Mouse (Mus musculus): ENCODE data around the gene Fgfr2. TPM values are rescaled to one million over a fixed set of nuclear protein-coding genes. Genes with fewer than 3 reads are reported as not detected.

The Fgfr2 gene
- polyA plus RNA-seq, 1 experiment from 2014 or later, result 81.1 TPM

DNA sequence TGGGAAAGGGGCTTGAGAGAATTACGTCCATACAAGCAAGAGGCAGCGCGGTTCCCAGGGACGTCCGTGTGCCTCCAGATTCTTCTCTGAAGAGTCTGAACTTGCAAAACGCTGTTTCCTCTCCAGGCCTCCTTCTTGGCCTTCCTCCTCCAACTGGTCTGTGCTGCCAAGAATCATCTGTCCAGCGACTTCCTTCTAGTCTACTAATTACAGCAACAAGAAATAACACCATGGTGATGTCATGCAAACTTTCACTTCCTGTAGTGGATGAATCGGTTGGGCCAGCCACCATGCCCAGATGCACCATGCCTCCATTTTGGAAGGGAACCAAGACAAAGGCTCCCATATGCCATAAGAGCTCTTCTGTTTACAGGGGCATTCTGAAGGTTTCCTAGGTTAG, 70.3 kb downstream of the Fgfr2 start:
- Histone ChIP-seq H3K9me3 (replicated peaks) (no peaks in the 10 kb centered on the region), H3K4me2 (replicated peaks) (no peak overlapping the region), H3K27ac (no peak overlapping the region), H3K4me3 (no peak overlapping the region), H3K4me1 (no peaks in the 10 kb centered on the region; the same call in none of the 2 replicates), H3K9ac (no peak overlapping the region), H3K27me3 (no peaks in the 10 kb centered on the region), H3K36me3 (peaks cover 24% of the 10 kb centered on the region)
- ATAC-seq (ENCODE audit: low FRiP score), result no peak
- 90% methylated on average over 8 of the region's 8 CpGs for WGBS

DNA sequence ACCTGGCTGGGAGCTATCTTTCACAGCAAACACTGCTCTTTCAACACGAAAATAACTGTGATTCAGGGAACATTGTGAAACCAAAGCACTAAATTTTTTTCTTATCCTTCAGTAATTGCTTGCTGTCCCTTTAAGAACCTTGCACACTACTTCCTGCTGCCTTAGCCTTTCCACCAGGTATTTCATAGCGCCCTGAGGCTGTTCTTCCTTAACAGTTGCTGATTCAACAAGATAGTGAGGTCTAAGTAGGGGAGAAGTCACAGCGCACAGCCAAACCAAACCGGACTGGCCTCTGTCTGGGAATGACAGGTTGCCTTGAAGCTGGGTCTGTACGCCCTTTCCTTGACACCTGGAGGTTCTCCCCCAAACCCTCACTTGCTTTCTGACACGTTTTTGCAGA, 72.5 kb downstream of the Fgfr2 start:
- Histone ChIP-seq H3K4me1 (no peaks in the 10 kb centered on the region; the same call in none of the 2 replicates), H3K4me3 (no peak overlapping the region), H3K9me3 (replicated peaks) (no peaks in the 10 kb centered on the region), H3K27ac (no peak overlapping the region), H3K27me3 (no peaks in the 10 kb centered on the region), H3K4me2 (replicated peaks) (no peak overlapping the region), H3K36me3 (peaks cover 17% of the 10 kb centered on the region), H3K9ac (no peak overlapping the region)
- 84% methylated on average over 6 of the region's 6 CpGs for WGBS
- ATAC-seq (ENCODE audit: low FRiP score), result no peak

DNA sequence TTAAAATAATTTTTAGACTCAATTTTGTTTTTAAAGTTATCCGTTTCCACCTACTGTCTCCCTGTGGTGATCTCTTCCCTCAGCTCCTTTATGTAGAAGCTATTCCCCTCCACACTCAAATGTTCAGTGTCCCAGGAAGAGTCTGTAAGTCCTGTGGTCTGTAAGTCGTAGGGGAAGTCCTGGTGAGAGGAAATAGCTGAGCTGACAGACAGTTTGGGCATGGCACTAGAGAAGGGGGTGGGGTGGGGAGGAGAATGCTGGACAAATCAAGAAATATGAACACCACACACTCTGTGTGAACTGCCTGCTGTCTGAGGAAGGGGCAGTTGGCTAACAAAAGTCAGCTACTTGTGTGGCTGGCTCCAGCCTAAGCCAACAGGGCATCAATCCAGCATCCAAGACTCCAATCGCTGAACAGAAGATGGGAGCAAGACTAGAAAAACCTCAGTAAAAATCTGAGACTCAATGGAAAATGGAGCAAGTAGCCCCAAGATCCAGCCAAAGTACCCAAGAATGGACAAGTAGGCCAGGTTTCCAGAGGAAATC, 75.0 kb downstream of the Fgfr2 start:
- Histone ChIP-seq H3K27ac (no peak overlapping the region), H3K9ac (no peak overlapping the region), H3K9me3 (replicated peaks) (no peaks in the 10 kb centered on the region), H3K4me1 (peaks cover 3% of the 10 kb centered on the region; the same call in 1 of the 2 replicates), H3K4me3 (no peak overlapping the region), H3K36me3 (peaks cover 15% of the 10 kb centered on the region), H3K27me3 (no peaks in the 10 kb centered on the region), H3K4me2 (replicated peaks) (no peak overlapping the region)
- no peak for ATAC-seq (ENCODE audit: low FRiP score)
- WGBS, result 82% methylated on average over 3 of the region's 3 CpGs

DNA sequence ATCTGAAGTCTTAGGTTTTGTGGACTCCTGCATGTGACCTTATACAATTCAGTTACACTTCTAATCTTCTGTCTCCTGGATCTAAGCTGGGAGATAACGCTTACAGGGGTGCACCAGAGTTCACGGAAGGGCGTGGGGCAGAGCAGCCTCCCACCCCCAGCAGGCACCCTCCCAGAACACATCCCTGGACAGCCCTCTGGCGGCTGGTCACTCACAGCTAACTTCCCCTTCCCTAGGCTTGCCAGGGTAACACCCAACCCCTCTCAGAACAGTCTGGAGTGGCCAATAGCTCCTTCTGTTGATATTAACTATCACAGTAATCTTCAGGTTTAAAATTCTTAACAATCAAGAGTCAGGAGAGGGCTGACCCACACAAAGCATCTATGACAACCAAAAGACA, 75.9 kb downstream of the Fgfr2 start:
- Histone ChIP-seq H3K4me1 (peaks cover 3% of the 10 kb centered on the region; the same call in 1 of the 2 replicates), H3K4me2 (replicated peaks) (no peak overlapping the region), H3K27ac (no peak overlapping the region), H3K9me3 (replicated peaks) (no peaks in the 10 kb centered on the region), H3K27me3 (no peaks in the 10 kb centered on the region), H3K4me3 (no peak overlapping the region), H3K9ac (no peak overlapping the region), H3K36me3 (peaks cover 10% of the 10 kb centered on the region; the same call in 1 of the 2 replicates)
- WGBS, result 89% methylated on average over 4 of the region's 4 CpGs
- ATAC-seq (ENCODE audit: low FRiP score), result no peak

DNA sequence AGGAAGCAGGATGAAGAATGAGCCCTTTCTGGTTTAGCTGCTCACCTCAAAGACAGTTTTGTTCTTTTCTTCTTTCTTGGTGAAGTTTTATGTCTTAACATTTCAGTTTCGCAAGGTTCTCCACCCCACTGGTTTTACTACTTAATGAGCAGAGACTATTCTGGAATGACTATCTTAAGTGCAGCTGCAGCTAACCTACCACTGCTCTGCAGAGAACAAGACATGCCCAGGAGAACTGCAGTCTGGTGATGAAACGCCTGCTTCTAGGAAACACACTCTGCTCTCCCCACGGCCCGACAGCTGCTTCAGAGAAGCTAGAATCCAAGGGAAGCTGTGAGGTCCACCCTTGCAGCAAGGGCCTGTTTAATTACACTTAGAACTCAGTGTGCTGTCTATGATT, 78.4 kb downstream of the Fgfr2 start:
- Histone ChIP-seq H3K4me3 (no peak overlapping the region), H3K4me2 (replicated peaks) (no peak overlapping the region), H3K4me1 (peaks cover 16% of the 10 kb centered on the region), H3K9ac (no peak overlapping the region), H3K9me3 (replicated peaks) (no peaks in the 10 kb centered on the region), H3K27ac (no peak overlapping the region), H3K27me3 (no peaks in the 10 kb centered on the region), H3K36me3 (peaks cover 6% of the 10 kb centered on the region; the same call in 1 of the 2 replicates)
- WGBS, result 79% methylated on average over 4 of the region's 4 CpGs
- ATAC-seq (ENCODE audit: low FRiP score), result no peak

DNA sequence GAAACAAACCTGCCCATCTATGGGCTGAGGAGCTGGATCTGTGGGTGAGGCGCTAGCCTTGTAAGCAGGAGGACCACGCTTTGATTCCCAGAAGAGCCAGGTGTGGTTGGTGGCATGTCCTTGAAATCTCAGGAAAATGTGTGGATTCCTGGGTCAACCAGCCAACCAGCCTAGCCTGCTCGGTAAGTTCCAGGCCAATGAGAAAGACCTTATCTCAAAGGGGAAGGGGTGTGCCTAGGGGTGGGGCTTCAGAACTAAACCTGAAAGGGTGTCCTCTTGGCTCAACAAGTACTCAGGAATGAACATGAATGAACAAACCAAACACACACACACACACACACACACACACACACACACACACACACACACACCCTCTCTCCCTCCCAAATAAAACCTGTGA, 81.4 kb downstream of the Fgfr2 start:
- no peak overlapping the region for H3K27ac ChIP-seq
- H3K9ac ChIP-seq, result no peak overlapping the region
- H3K36me3 ChIP-seq, result peaks cover 6% of the 10 kb centered on the region; the same call in 1 of the 2 replicates
- H3K4me1 ChIP-seq, result peaks cover 33% of the 10 kb centered on the region
- H3K9me3 ChIP-seq (replicated peaks), result no peaks in the 10 kb centered on the region
- H3K4me3 ChIP-seq, result no peak overlapping the region
- no peaks in the 10 kb centered on the region for H3K27me3 ChIP-seq
- ATAC-seq (ENCODE audit: low FRiP score), result no peak
- H3K4me2 ChIP-seq (replicated peaks), result no peak overlapping the region
- WGBS, result 79% methylated on average over 3 of the region's 3 CpGs

DNA sequence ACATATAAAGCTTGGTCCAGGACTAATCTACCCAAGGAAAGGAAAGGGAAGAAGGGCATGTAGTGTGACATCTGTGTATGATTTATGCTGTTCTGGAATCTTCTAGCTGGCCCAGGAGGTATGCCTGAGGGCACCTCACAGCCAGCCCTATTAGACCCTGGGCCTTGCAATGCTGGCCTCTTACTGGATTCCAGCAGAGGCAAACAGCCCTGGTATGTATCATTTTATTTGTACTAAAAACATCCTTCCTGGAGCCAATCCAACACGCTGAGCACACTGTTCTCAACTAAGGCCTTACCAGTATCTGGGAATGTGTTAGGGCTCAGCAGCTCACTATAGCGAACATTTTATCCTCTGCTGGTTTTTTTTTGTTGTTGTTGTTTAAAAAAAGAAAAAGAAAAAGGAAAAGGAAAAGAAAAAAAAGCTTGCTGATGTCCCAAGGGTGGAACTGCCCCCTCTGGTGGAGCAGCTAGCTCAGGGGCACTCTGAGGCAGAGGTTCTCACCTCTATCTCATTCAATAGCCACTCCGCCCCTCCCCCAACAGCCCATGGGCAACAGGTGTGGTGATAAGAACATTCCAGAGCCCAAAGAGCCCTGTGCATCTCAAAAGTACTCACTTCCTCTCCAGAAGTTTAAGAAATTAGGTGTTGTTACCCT, 82.3 kb downstream of the Fgfr2 start:
- peaks cover 43% of the 10 kb centered on the region for H3K4me1 ChIP-seq
- H3K9ac ChIP-seq, result no peak overlapping the region
- H3K4me3 ChIP-seq, result no peak overlapping the region
- H3K27ac ChIP-seq, result no peak overlapping the region
- no peaks in the 10 kb centered on the region for H3K9me3 ChIP-seq (replicated peaks)
- ATAC-seq (ENCODE audit: low FRiP score), result no peak
- 71% methylated on average over 3 of the region's 3 CpGs for WGBS
- H3K27me3 ChIP-seq, result no peaks in the 10 kb centered on the region
- peaks cover 6% of the 10 kb centered on the region; the same call in 1 of the 2 replicates for H3K36me3 ChIP-seq
- no peak overlapping the region for H3K4me2 ChIP-seq (replicated peaks)

DNA sequence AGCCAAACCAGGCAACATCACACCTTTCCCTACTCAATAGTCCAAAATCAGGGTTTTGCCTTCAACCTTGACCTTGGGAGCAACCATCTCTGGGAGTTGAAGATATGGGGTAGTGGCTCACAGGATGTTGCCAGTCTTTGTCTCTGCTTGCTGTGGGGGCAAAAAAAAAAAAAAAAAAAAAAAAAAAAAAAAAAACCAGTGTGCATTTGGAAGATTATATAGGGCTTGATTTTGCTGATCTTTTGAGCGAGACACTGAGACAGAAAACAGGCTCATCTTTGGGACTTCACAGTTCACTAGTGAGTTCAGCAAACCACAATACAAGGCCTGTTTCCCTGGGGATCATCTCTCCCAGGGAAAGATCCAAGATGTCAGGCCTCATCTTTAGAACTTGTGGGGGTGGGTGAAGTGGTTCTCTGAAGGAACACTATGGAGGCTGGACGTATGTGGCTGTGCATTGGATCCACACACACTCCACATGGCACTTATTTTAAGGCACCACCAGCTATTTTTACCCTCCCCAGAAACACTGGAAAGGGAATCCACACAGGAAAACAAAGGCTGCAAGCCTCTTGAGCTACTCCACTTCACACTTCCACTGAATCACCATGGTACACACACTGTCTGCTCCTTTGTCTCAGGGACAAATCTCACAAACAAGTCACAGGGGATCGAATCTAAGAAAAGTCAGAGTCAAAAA, 83.4 kb downstream of the Fgfr2 start:
- peaks cover 49% of the 10 kb centered on the region for H3K4me1 ChIP-seq
- no peak overlapping the region for H3K9ac ChIP-seq
- peaks cover 5% of the 10 kb centered on the region; the same call in 1 of the 2 replicates for H3K36me3 ChIP-seq
- H3K27ac ChIP-seq, result no peak overlapping the region
- no peak overlapping the region for H3K4me3 ChIP-seq
- ATAC-seq (ENCODE audit: low FRiP score), result no peak
- H3K27me3 ChIP-seq, result no peaks in the 10 kb centered on the region
- 87% methylated on average over 3 of the region's 3 CpGs for WGBS
- no peak overlapping the region for H3K4me2 ChIP-seq (replicated peaks)
- no peaks in the 10 kb centered on the region for H3K9me3 ChIP-seq (replicated peaks)

DNA sequence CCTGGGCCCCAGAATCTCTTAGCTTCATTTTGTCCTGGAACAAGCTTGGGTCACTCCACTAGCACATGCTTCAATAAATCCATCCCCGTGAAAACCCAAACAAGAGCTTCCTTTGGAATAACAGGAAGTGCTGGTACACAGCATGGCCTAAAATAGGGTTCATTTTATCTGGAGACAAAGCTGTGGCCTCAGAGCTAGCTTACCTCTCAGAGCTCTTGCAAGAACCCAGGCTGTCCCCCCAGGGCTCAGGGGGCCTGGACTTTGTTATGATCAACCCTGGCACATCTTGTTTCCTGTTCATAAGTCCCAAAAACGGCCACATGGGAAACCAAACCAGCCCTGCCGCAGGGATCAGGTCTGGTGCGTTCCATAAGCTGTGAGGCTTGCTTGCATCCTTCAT, 85.5 kb downstream of the Fgfr2 start:
- no peaks in the 10 kb centered on the region for H3K36me3 ChIP-seq
- 52% methylated on average over 4 of the region's 4 CpGs for WGBS
- no peaks in the 10 kb centered on the region for H3K9me3 ChIP-seq (replicated peaks)
- no peak for ATAC-seq (ENCODE audit: low FRiP score)
- H3K9ac ChIP-seq, result no peak overlapping the region
- peaks cover 68% of the 10 kb centered on the region for H3K4me1 ChIP-seq
- H3K27ac ChIP-seq, result 0 out of 2 replicates have a peak overlapping the region, but pooled peaks have one; percentile 12
- H3K4me2 ChIP-seq (replicated peaks), result no peak overlapping the region
- no peaks in the 10 kb centered on the region for H3K27me3 ChIP-seq
- H3K4me3 ChIP-seq, result no peak overlapping the region

DNA sequence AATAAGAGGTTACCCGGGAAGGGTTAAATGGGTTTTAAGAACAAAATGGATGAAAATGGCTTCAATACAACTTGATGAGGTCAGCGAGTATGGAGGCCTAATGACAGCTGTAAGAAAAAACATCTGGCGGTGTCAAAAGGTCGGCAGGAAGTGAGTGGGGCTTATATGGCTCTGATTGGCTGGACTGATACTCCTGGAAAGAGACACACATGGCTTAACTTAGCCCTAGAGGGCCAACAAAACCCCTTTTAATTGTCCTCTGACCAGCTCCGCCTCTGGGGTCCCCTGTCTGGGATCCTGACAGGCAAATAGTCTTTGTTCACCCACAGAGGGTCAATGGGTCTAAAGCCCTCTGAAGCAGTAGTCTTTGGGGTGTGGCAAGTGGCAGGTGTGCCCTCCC, 85.9 kb downstream of the Fgfr2 start:
- H3K27ac ChIP-seq, result no peak overlapping the region
- ATAC-seq (ENCODE audit: low FRiP score), result no peak
- H3K4me1 ChIP-seq, result peaks cover 72% of the 10 kb centered on the region
- H3K36me3 ChIP-seq, result no peaks in the 10 kb centered on the region
- WGBS, result 44% methylated on average over 5 of the region's 5 CpGs
- no peaks in the 10 kb centered on the region for H3K27me3 ChIP-seq
- no peak overlapping the region for H3K4me3 ChIP-seq
- no peak overlapping the region for H3K9ac ChIP-seq
- H3K4me2 ChIP-seq (replicated peaks), result no peak overlapping the region
- no peaks in the 10 kb centered on the region for H3K9me3 ChIP-seq (replicated peaks)

DNA sequence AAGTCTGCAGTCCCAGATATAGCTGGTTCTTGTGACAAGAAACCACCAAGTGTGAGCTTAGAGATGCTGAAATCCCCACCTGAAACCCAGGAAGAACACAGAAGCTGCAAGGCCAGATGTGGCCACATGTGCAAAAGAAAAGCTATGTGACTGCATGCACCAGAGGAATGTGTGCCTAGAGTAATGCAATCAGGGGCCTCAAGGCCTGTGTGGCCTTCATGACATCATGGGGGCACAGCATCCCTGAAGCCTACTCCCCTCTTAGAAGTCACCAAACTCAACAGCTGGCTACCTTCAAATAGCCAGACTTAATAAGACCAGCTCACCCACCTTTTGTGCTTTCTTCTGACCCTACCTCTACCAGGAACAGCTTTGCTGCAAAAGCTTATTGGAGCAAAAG, 87.2 kb downstream of the Fgfr2 start:
- H3K4me2 ChIP-seq (replicated peaks), result no peak overlapping the region
- H3K4me1 ChIP-seq, result peaks cover 66% of the 10 kb centered on the region
- no peak for ATAC-seq (ENCODE audit: low FRiP score)
- H3K27me3 ChIP-seq, result no peaks in the 10 kb centered on the region
- no peak overlapping the region for H3K9ac ChIP-seq
- H3K36me3 ChIP-seq, result no peaks in the 10 kb centered on the region
- H3K27ac ChIP-seq, result no peak overlapping the region
- no peaks in the 10 kb centered on the region for H3K9me3 ChIP-seq (replicated peaks)
- no peak overlapping the region for H3K4me3 ChIP-seq

DNA sequence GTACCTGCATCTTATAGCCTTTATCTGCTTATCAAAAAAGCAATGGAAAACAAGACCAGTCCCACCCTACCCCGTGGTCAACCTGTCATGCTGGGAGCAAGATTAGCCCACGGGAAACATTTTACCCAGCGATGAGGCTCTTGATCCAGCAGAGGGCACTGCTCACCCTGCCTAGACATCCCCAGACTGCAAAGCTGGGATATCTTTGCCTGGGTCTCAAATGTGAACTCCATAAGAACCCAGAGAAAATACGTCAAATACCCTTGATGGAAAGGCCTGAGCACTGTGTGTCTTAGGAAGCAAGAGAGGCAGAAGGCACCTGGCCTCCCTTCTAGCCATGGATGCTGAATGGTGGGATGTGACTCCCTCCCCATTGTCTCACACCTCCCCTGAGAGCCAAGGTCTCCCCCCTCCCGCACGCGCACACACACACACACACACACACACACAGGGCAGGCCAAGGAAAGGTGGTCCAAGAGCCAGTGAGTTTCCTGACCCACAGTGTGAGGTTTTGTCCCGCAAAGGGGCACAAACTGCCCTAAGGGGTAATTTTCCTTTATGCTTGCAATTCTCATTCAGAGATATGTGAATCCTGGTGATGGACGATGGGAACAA, 90.5 kb downstream of the Fgfr2 start:
- H3K4me1 ChIP-seq, result peaks cover 52% of the 10 kb centered on the region

More for the DNA sequence above, 90.5 kb downstream of the Fgfr2 start:
- ATAC-seq (ENCODE audit: low FRiP score), result peak; percentile 65
- no peaks in the 10 kb centered on the region for H3K9me3 ChIP-seq (replicated peaks)
- H3K9ac ChIP-seq, result no peak overlapping the region
- 54% methylated on average over 9 of the region's 9 CpGs for WGBS
- H3K27ac ChIP-seq, result peak overlapping the region; percentile 40
- H3K27me3 ChIP-seq, result no peaks in the 10 kb centered on the region
- no peak overlapping the region for H3K4me2 ChIP-seq (replicated peaks)
- no peaks in the 10 kb centered on the region for H3K36me3 ChIP-seq
- H3K4me3 ChIP-seq, result no peak overlapping the region

Data from hindbrain, embryonic 12.5 days (tissue).